Mouse (Mus musculus): Measurements from ENCODE around the gene Cxcl14. TPM values are rescaled to one million over a fixed set of nuclear protein-coding genes. Genes with fewer than 3 reads are reported as not detected.

Cxcl14 gene
- polyA plus RNA-seq, 1 experiment from 2014 or later: 112 TPM

DNA sequence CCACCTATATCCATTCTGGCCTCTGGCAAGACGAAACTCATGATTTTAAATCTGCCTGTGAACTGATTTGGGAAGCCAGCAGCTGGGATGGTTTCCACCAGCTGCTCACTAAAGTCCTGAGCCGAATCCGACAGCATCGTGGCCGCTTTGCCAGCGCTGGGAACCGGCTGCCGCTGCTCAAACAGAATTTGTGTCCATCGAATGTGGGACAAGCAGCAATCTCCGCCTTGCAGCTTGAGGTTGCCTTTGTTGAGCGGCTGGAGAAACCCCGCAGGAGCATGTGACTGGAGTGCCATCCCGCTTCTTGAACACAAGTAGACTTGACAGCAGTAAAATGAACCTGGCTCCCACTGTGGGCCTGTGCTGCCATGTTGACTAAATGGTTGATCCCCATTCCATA lies 13.0 kb downstream of the Cxcl14 start:
- Histone ChIP-seq H3K27me3 (ENCODE audit: low read depth, poor library complexity, severe bottlenecking) (no peaks in the 10 kb centered on the region), H3K27ac (no peak overlapping the region), H3K9me3 (replicated peaks) (no peaks in the 10 kb centered on the region), H3K4me3 (no peak overlapping the region), H3K36me3 (no peaks in the 10 kb centered on the region), H3K4me1 (peaks cover 12% of the 10 kb centered on the region)
- no peak for DNase-seq (ENCODE audit: low spot score)
- WGBS: 95% methylated on average over 13 of the region's 13 CpGs

DNA sequence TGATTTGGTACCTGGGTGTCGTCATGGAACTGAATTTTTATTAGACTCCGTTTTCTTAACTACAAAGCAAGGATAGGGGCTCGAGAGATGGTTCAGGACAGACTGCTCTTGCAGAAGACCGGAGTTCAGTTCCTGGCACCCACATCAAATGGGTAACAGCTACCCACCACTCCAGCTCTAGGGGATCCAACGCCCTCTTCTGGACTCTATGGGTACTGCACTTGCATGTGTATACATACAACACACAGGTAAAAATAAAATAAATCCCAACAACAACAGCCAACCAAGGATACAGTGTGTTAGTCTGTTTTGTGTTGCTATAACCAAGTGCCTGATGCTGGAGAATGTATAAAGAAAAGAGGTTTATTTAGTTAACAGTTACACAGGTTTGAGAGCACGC lies 16.0 kb downstream of the Cxcl14 start:
- no peak for DNase-seq (ENCODE audit: low spot score)
- WGBS: 76% methylated on average over 6 of the region's 6 CpGs
- no peaks in the 10 kb centered on the region for H3K9me3 ChIP-seq (replicated peaks)

DNA sequence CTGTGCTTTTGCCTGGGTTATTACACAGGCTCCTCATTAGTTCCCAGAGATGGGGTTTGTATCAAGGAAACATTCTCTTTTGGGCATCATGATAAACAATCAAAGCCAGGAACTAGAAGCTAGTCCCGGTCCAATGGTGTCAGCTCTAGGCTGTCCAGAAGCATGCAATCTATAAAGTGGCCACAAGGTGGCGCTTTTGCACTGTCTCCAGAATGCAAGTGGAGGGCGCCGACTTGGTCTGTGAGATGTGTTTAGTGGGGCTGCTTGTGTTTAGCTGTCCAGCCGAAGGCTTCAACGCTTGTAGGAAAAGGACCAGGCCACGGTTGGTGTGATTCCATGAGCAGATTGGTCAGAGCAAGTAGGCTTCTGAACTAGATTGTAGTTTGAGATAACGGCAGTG lies 16.9 kb downstream of the Cxcl14 start:
- H3K36me3 ChIP-seq: no peaks in the 10 kb centered on the region
- WGBS: 20% methylated on average over 8 of the region's 8 CpGs
- DNase-seq (ENCODE audit: low spot score): peak; percentile 95
- no peaks in the 10 kb centered on the region for H3K4me1 ChIP-seq
- no peaks in the 10 kb centered on the region for H3K9me3 ChIP-seq (replicated peaks)
- H3K27me3 ChIP-seq (ENCODE audit: low read depth, poor library complexity, severe bottlenecking): no peaks in the 10 kb centered on the region
- H3K4me3 ChIP-seq: no peak overlapping the region
- peak overlapping the region; percentile 32; the same call in 1 of the 2 replicates for H3K27ac ChIP-seq

More for the DNA sequence above, 16.0 kb downstream of the Cxcl14 start:
- H3K27me3 ChIP-seq (ENCODE audit: low read depth, poor library complexity, severe bottlenecking): no peaks in the 10 kb centered on the region
- no peak overlapping the region for H3K27ac ChIP-seq
- 0 out of 2 replicates have a peak, but pooled peaks cover 3% of the 10 kb centered on the region for H3K4me1 ChIP-seq
- no peaks in the 10 kb centered on the region for H3K36me3 ChIP-seq
- H3K4me3 ChIP-seq: no peak overlapping the region

DNA sequence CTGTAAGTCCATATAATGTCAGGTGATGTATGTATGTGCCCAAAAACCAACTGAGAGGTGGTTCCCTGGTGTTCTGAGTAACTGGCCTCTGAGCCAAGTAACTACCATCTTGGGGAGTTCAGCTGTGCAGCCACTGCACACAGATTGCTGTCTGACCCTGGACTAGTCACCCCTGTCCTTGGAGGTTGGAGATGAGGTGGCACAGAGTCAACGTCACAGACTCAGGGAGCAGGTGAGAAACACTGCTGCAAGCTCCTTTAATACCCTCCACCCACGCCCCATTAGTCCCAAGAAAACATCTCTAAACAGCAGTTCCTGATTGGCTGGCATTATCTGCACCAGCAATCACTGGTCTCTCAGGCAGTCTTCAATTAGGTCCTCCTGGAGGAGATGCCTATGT lies 21.2 kb downstream of the Cxcl14 start:
- WGBS: 64% methylated on average over 2 of the region's 2 CpGs
- Histone ChIP-seq H3K27me3 (ENCODE audit: low read depth, poor library complexity, severe bottlenecking) (no peaks in the 10 kb centered on the region), H3K27ac (no peak overlapping the region), H3K4me1 (no peaks in the 10 kb centered on the region), H3K36me3 (no peaks in the 10 kb centered on the region), H3K4me3 (no peak overlapping the region), H3K9me3 (replicated peaks) (0 out of 2 replicates have a peak, but pooled peaks cover 2% of the 10 kb centered on the region)
- no peak for DNase-seq (ENCODE audit: low spot score)

DNA sequence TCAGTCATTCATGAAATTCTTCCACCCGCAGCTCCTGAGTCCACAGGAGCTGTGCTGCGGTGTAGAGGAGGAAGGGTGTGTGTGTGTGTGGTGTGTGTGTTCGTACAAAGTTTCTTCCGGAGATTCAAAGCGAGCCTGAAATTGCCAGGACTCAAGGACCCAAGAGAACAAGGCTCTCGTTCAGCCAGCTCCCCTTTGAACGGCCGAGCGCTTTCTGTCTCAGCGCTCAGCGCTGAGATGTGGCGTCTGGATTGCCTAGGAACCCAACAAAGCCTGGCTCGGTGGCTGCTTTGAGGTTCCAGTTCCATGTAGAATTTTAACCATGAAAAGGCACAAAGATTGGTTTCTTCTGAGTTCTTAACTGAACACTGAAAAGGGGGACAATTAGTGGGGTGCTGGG lies 26.2 kb downstream of the Cxcl14 start:
- Histone ChIP-seq H3K4me1 (no peaks in the 10 kb centered on the region), H3K27me3 (ENCODE audit: low read depth, poor library complexity, severe bottlenecking) (peaks cover 17% of the 10 kb centered on the region; the same call in 1 of the 2 replicates), H3K9me3 (replicated peaks) (0 out of 2 replicates have a peak, but pooled peaks cover 2% of the 10 kb centered on the region), H3K36me3 (no peaks in the 10 kb centered on the region), H3K27ac (no peak overlapping the region), H3K4me3 (no peak overlapping the region)
- WGBS: 79% methylated on average over 13 of the region's 13 CpGs
- no peak for DNase-seq (ENCODE audit: low spot score)

DNA sequence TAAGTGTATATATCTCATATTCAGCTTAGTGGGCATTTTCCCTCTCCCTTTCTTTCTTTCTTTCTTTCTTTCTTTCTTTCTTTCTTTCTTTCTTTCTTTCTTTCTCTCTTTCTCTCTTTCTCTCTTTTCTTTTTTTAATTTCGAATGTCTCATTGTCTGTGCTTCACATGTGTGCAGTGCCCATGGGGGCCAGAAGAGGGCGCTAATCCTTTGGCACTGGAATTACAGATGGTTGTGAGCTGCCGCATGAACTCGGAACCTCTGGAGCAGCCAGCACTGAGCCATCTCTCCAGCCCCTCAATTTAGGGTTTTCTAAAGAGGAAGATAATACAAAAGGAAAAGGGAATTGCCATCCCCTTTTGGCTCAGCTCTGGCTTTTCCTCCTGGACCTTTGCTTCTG lies 29.0 kb downstream of the Cxcl14 start:
- Histone ChIP-seq H3K36me3 (no peaks in the 10 kb centered on the region), H3K9me3 (replicated peaks) (0 out of 2 replicates have a peak, but pooled peaks cover 2% of the 10 kb centered on the region), H3K4me3 (no peak overlapping the region), H3K4me1 (no peaks in the 10 kb centered on the region), H3K27me3 (ENCODE audit: low read depth, poor library complexity, severe bottlenecking) (peaks cover 42% of the 10 kb centered on the region), H3K27ac (no peak overlapping the region)
- WGBS: 82% methylated on average over 4 of the region's 4 CpGs
- DNase-seq (ENCODE audit: low spot score): no peak

DNA sequence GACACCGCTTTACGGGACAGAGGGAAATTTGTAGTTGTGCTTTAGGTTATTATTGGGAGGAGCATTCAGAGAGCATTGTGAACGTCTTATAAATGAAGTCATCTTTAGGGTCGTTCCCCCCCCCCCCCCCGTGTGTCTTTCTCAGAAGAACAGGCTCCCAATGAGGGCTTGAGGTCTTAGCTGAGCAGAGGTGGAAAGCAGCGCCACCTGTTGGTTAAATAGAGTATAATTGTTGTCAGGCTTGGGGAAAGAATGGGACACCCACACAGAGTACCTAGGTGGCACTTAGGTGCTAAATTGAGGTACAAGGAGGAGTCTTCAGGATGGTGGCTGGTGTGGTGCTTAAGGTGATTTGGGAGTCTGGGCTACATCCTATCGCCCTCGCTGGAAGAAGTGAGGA lies 29.9 kb downstream of the Cxcl14 start:
- no peaks in the 10 kb centered on the region for H3K36me3 ChIP-seq
- no peak overlapping the region for H3K27ac ChIP-seq
- no peak for DNase-seq (ENCODE audit: low spot score)
- H3K27me3 ChIP-seq (ENCODE audit: low read depth, poor library complexity, severe bottlenecking): peaks cover 52% of the 10 kb centered on the region
- WGBS: 44% methylated on average over 8 of the region's 8 CpGs
- no peak overlapping the region for H3K4me3 ChIP-seq
- no peaks in the 10 kb centered on the region for H3K4me1 ChIP-seq
- H3K9me3 ChIP-seq (replicated peaks): 0 out of 2 replicates have a peak, but pooled peaks cover under 1% of the 10 kb centered on the region

DNA sequence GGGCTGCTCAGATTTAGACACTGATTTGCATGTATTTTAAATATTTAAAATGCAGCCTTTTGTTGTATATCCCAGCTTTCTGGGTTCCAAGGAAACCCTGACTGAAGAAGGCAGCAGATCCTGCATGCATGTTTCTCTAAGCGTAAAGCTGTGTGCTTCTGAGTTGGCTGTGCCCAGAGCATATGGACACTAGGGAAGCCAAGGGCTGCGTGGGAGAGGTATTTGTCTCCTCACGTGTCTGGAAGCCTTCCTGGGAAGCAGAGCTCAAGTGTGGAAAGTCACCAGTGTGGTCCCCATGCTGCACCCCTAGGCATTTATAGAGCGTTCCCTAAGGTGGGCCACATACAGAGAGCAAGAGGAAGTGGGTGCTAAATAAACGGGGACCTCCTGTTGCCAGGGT lies 30.7 kb downstream of the Cxcl14 start:
- Histone ChIP-seq H3K4me3 (no peak overlapping the region), H3K9me3 (replicated peaks) (no peaks in the 10 kb centered on the region), H3K27me3 (ENCODE audit: low read depth, poor library complexity, severe bottlenecking) (peaks cover 60% of the 10 kb centered on the region), H3K27ac (no peak overlapping the region), H3K4me1 (no peaks in the 10 kb centered on the region; the same call in 1 of the 2 replicates), H3K36me3 (no peaks in the 10 kb centered on the region)
- 66% methylated on average over 5 of the region's 5 CpGs for WGBS
- no peak for DNase-seq (ENCODE audit: low spot score)

DNA sequence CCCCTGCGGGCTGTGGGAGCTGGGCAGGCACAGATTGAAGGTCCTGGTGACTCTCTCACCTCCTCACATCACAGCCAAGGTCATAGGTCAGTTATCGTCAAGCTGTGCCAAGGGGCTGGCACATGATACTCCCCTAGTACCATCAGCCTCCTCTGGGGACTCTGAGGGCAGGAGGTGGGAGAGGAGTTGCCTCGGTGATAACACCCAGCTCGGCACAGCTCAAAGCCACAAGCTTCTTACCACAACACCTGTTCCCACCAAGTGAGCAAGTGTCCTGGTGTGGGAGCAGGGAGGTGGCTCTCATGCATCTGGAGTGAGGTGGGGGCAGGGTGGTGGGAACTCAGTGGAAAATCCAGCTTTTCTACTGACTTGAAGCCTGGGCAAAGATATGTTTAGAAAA lies 34.1 kb downstream of the Cxcl14 start:
- Histone ChIP-seq H3K36me3 (no peaks in the 10 kb centered on the region), H3K9me3 (replicated peaks) (no peaks in the 10 kb centered on the region), H3K27me3 (ENCODE audit: low read depth, poor library complexity, severe bottlenecking) (peaks cover 88% of the 10 kb centered on the region), H3K4me3 (no peak overlapping the region), H3K4me1 (peaks cover 19% of the 10 kb centered on the region), H3K27ac (no peak overlapping the region)
- WGBS: 46% methylated on average over 4 of the region's 4 CpGs
- DNase-seq (ENCODE audit: low spot score): no peak

DNA sequence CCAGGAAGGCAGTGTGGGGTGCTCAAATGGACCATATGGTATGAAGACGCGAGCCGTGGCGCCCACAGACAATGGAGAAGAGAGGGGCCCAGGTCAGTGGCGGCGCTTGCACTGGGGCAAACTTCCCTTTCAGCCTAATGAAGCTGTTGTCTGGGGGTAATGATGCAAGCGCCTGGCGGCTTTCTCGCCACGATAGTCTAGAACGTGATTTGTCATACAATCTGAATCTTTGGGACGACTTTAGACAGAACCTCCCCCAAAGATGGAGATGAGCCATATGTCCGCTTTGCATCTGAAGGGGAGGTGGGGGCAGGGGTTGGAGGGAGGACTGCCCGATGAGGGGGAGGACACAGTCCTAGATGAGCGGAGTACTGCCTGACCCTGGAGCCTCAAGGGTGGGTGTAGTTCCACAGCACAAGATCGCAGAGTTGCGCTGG lies 36.0 kb downstream of the Cxcl14 start:
- Histone ChIP-seq H3K36me3 (no peaks in the 10 kb centered on the region), H3K4me1 (peaks cover 19% of the 10 kb centered on the region), H3K9me3 (replicated peaks) (no peaks in the 10 kb centered on the region), H3K4me3 (no peak overlapping the region), H3K27ac (no peak overlapping the region), H3K27me3 (ENCODE audit: low read depth, poor library complexity, severe bottlenecking) (peaks cover 98% of the 10 kb centered on the region)
- WGBS: 2% methylated on average over 17 of the region's 17 CpGs
- DNase-seq (ENCODE audit: low spot score): no peak

DNA sequence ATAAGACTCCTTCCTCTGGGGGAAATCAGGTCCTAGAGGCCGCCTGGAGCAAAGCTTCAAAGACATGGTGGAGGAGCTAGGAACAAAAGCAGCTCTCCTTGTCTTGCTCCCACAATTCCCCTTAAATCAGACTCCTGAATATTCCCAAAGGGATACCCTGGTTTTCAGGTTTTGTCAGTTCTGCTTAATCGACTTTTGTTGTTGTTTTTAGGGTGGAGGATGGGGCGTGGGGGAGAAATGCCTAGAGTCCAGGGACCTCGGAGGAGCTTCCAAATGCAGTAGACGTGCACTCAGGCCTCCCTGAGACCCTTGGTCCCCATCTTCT lies 36.5 kb downstream of the Cxcl14 start:
- 0% methylated on average over 5 of the region's 5 CpGs for WGBS
- Histone ChIP-seq H3K9me3 (replicated peaks) (no peaks in the 10 kb centered on the region), H3K4me1 (peaks cover 19% of the 10 kb centered on the region), H3K27me3 (ENCODE audit: low read depth, poor library complexity, severe bottlenecking) (peaks cover 98% of the 10 kb centered on the region), H3K4me3 (no peak overlapping the region), H3K36me3 (no peaks in the 10 kb centered on the region), H3K27ac (no peak overlapping the region)
- no peak for DNase-seq (ENCODE audit: low spot score)

DNA sequence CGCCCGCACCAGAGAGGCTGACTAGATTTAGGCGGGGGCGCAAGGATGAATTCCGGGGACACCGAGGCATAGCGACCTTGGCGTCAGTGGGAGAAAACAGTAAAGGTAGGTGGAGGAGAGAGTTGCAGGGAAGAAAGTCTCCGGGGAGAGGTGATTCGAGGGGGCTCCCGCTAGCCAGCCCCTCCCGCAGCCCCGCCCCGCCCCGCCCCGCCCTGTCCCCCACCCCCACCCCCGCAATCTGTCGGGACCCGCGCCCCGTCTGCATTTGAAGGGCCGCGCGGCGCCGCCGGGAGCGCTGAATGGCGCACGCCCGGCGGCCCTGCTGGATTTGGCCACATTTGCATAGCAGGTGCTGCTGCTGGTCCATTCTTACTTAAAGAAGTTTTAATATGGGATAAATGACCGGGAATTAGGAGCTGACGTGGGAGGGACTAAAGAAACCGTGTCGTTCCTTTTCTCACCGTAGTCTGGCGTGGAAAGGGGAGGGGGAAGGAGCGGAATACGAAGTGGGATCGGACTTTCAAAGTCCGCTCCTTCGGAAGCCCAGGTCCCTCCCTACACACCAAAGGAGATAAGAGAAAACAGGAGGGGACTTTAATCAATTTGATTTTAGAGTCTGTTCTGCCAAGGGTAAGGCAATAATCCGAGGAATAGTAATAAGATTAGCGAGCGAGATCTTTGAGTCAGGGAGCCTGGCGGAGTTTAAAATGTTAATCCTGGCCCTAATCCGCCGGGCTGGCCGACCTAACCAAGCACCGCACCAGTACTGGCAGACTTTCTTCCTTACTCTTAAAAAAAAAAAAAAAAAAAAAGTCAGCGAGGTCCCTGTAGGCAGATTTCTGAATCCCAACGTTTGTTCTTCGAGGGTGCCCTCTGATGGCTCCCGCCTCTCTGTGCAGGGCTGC lies 37.1 kb downstream of the Cxcl14 start:
- H3K27me3 ChIP-seq (ENCODE audit: low read depth, poor library complexity, severe bottlenecking): peaks cover 100% of the 10 kb centered on the region
- no peaks in the 10 kb centered on the region for H3K36me3 ChIP-seq
- peaks cover 19% of the 10 kb centered on the region for H3K4me1 ChIP-seq
- DNase-seq (ENCODE audit: low spot score): peak; percentile 48
- no peaks in the 10 kb centered on the region for H3K9me3 ChIP-seq (replicated peaks)
- H3K27ac ChIP-seq: no peak overlapping the region; the same call in 1 of the 2 replicates
- under 1% methylated on average over 55 of the region's 55 CpGs for WGBS
- peak overlapping the region; percentile 42 for H3K4me3 ChIP-seq

DNA sequence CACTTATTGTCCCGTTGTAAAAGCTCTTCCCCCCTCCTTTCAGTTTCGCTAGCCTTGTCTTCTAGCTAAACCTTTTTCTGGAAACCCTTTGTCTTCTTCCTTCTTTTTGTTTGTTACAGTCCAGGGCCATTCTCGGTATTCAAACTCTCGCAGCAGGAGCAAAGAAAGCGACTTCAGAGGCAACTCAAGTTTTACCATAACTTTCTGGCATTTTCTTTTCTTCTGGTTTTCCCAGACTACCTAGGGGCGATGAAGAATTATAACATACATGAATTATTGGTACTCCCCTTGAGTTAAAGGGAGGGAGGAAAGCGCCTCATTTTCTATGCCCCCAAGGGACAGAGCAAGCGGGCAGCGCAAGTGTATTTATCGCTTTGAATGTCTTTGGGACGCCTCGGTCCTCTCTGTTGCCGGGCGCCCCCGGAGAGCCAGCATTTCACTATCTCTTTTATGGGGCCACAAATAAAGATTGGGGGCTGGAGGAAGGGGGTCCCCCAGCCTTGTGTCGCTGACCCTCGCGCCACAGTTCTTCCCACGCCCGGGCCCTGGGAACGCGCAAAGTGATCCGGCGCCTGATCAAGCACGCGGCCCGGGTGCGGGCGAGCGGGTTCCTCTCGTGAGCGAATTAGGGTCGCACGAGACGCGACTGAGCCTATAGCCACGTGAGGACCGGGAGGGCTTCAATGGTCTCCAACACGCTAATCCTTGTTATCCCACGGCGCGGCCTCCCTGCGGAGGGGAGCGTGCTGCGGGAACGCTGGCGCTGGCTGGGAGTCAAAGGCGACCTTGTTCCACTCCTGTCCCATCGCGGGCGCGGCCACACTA lies 37.9 kb downstream of the Cxcl14 start:
- H3K36me3 ChIP-seq: no peaks in the 10 kb centered on the region
- H3K9me3 ChIP-seq (replicated peaks): no peaks in the 10 kb centered on the region
- peak overlapping the region; percentile 42 for H3K4me3 ChIP-seq
- H3K27me3 ChIP-seq (ENCODE audit: low read depth, poor library complexity, severe bottlenecking): peaks cover 100% of the 10 kb centered on the region
- DNase-seq (ENCODE audit: low spot score): peak; percentile 61
- under 1% methylated on average over 52 of the region's 52 CpGs for whole genome bisulfite sequencing
- H3K27ac ChIP-seq: no peak overlapping the region; the same call in 1 of the 2 replicates
- peaks cover 19% of the 10 kb centered on the region for H3K4me1 ChIP-seq

All from limb, embryonic 10.5 days (tissue).